Mouse (Mus musculus): ENCODE measurements around the gene Pygo1.

Pygo1 gene

DNA sequence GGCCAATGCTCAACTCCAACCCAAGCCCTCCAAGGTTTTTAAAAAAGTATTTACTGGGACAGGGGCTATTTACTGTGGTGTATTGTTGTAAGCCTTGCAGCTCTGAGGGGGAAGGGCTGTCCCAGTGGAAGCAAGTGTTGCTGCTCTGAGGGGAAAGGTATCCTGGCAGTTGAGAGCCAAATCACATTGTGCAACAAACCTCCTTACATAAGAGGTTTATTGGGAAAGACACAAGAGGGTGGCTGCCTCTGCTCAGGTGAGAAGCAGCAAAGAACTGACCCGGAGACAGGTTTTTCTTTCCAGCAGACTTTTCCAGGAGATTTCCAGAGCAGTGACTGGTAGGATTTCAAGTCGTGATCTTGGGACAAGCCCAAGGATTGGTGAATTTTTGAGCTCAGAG lies 10.9 kb downstream of the Pygo1 start:
- DNase-seq (ENCODE audit: extremely low spot score), result no peak

DNA sequence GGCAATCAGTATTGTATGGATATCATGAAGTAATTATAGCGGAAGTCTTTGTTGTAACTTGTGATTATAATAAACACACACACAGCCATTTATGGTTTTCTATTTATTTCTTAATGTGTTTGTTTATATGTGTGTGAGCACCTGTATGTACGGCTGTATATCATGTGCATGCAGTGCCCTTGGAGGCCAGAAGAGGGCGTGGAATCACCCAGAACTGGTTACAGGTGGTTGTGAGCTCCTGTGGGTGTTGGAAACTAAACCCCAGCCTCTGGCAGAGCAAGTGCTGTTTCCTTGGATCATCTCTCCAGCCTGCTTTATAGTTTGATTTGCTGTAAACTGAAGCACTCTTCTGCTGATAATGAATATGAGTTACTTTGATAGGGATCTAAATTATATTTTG lies 18.0 kb downstream of the Pygo1 start:
- DNase-seq (ENCODE audit: extremely low spot score), result no peak

DNA sequence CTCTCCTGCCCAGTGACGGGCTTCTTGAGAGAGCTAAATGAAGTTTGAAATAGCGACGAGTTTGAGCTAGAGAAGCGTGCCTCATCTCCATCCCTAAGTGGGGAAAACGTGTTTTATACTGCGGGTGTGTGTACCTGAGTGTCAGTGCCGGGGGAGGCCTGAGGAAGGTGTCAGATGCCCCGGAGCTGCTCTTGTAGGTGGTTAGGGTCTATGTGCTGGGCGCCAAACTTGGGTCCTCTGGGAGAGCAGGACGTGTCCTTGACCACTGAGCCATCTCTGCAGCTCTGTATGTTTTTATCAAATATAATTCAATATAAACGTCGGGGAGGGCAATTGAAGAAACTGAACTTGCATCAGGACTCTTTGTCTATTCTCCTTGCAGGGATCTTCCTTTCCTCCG lies 18.8 kb downstream of the Pygo1 start:
- DNase-seq (ENCODE audit: extremely low spot score), result no peak

DNA sequence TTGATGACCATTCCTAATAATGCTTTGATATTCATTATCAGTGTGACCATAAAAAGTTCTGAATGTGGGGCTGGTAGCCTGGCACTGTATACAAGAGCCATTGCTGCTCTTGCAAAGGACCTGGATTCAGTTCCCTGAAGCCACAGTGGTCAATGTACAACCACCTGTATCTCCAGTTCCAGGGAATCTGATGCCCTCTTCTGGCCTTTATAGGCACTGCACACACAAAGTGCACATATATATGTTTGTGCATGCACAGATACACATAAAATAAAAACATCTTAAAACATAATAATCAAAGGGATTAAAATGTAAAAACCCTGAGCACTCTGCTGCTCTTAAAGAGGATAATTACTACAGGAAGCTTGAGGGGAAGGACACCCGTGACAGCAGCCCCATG lies 21.6 kb downstream of the Pygo1 start:
- DNase-seq (ENCODE audit: extremely low spot score), result no peak

DNA sequence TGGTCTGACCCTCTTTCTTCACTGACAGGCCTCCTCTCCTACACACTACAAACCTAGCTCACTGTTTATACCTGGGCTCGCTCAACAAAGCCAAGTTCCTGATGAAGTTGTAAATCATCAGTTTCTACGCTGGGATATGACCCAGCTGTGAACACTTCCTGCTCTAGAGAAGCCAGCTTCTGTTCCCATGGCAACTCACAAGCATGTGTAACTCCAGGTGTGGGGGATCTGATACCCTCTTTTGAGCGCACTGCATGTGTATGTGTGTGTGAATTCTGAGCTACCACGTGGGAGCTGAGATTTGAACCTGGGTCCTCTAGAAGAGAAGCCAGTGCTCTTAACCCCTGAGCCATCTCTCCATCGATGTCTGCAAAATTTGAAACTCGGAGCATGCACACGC lies 24.1 kb downstream of the Pygo1 start:
- DNase-seq (ENCODE audit: extremely low spot score), result no peak

DNA sequence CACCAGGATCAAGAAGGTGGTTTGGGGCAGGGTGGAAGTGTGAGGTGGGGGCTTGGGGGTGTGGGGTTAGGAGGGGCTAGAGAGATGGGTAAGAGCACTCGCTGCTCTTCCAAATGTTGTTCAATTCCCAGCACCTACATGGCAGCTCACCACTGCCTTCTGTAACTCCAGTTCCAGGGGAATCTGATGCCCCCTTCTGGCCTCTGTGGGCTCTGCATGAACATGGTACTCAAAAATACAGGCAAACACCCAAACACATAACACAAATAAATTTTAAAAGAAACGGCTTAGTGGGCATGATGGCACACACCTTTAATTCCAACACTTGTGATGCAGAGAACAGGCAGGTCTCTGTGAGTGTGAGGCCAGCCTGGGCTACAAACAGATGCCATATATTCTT lies 29.3 kb downstream of the Pygo1 start:
- DNase-seq (ENCODE audit: extremely low spot score), result peak; percentile 26

DNA sequence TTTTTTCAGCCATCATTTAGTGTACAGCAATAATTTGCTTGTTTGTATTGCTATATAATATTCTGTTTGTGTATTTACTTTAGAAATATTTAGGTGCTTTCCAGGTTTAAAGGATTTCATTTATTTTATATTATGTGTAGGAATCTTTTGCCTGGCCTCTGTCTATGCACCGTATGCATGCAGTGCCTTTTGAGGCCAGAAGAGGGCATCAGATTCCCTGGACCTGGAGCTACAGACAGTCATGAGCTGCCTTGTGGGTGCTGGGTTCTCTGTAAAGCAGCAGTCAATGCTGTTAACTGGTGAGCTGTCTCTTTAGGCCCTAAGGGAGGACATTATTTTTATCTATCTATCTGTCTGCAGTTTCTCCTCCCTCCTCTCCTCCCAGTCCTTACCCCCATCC lies 30.1 kb downstream of the Pygo1 start:
- peak; percentile 58 for DNase-seq (ENCODE audit: extremely low spot score)

DNA sequence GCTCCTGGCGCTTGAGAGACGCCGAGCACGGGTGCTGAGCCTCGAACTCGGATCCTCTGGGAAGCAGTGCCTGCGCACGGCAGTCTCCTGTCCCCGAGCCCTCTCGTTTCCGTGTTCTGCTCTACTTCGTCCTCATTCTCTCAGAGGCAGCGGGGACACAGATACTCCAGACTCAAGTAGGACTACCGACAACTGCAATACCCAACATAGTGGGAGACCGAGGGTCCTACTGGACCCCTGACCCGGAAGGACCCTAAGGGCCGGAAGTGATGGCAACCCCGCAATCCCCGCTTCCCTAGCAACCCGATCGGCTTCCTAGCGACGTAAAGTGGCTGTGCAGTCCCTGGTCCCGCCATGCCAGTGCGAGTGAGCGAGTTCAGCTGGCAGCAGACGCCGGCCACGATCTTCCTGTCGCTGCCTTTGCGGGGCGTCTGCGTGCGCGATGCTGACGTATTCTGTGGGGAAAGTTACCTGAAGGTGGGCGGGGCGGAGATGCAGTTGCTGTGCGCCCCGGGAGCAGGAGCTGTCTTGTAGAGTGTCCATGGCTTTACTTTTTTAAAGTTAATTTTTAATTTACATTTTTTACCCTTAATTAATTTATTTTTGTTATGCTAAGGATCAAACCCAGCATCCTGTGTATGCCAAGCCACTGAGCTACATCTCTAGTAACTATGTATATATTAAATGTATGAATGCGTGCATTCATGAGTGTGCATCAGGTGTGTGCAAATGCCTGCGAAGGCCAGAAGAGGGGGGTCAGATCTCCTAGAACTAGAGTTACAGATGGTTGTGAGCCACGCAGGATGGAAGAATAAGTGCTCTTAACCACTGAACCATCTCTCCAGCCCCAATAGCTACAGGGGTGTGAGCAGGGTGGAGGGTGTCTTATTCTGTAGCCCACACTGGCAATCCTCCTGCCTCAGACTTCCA lies 33.3 kb downstream of the Pygo1 start, which contains the start of the genes Dyx1c1 and Gm44503:
Gene Dyx1c1, plus strand, starts transcription at position 265 of the 930 bp plus-strand sequence.
Gene Gm44503, plus strand, starts transcription at position 332 of the 930 bp plus-strand sequence.
- peak; percentile 88 for DNase-seq (ENCODE audit: extremely low spot score)

DNA sequence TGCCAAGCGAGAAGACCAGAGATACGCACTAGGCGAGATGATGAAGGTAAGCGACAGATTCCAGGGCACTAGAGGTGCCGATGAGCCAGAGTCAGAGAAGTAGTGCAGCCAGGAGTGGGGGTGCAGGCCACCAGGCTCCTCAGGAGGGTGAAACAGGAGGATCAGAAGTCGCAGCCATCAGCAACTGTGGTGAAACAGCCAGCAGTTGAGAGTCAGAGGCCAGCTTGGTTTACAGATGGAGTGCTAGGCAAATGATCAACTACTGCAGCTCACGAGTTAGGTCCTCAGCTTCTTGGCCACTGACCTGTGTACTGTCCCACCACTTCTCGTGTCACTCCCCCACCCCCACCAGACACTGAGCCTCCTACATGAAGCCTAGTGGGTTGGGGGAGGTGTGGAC lies 35.9 kb downstream of the Pygo1 start:
- DNase-seq (ENCODE audit: extremely low spot score), result no peak

DNA sequence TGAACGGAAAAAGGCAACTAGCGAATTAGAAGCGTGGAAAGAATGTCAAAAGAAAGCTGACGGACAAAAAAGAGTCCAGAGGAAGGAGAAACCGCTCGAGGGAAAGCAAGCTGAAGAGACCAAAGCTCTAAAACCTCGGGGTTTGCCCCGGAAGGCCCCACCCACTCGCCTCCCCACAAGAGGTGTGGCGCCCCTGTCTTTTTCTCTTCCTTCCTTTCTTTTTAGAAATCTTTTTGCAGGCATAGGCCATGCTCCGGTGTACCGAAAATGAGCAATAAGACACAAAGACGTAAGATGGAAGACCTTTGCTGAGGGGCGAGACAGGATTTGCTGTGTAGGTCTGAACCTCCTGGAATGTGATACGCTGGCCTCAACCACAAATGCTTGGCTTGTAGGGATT lies 36.5 kb downstream of the Pygo1 start:
- DNase-seq (ENCODE audit: extremely low spot score), result no peak

DNA sequence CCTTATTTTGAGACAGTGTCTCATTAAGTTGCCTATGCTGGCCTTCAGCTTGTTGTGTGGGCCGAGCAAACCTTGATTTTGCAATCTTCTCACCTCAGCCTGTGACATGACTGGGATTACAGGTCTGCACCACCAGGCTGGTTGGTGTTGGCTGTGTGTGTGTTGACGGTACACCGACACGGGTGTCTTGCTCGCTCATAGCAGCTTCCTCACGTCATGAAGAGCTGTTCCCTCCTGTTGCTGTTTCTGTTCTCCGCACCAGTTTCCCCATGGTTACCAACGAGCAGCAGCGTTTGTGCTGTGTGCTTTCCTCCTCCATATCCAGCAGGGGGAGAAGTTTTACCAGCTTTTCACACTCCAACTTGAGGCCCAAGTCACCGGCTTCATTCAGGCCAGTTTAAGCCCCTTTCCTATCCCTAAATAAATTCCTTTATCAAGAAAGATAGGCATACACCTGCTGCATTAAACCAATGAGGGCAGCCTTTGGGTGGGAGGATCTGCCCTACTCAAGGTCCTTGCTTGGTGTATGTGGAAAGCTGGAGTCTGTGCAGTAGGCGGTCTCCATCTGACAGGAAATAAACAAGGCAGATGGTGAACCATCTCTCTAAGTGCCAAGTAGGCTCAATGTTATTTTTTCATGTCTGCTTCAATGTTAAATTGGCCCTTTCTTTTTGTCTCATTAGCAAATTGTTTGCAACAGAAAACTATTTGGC lies 43.1 kb downstream of the Pygo1 start:
- DNase-seq (ENCODE audit: extremely low spot score), result peak; percentile 33

DNA sequence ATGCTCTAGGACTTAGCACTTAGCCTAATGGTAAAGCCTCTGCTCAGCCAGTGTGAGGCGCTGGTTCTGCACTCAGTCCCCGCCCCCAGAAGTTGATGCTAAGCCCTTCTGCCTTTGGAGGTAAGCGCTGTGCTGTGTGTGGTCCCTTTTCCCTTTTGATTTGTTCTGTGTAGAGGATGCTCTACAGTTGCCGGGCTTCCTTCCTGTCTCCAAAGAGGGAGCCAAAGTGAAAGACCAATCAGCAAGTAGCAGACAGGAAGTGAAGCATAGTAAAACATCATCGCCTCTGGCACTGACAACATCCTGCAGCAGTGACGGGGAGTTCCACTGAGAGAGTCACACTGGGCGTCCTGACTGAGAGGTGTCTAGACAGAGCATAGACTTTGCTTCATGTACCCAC lies 44.4 kb downstream of the Pygo1 start:
- DNase-seq (ENCODE audit: extremely low spot score), result no peak

DNA sequence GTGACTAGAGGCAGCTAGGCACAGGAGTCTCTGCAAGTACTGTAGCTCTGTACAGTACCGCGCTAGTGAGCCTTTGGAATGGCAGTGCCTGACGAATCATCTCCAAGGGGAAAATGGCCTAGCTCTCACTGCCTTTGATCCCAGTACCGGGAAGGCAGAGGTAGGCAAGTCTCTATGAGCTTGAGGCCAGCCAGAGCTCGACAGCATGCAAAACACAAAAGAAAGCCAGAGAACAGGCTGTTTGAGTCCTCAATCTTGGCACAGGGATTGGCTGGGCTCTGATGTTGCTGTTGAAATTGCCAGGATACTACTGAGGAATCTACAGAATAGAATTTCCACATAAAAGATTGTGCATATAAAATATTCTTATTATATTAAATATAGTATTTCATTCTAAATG lies 47.0 kb downstream of the Pygo1 start:
- no peak for DNase-seq (ENCODE audit: extremely low spot score)

DNA sequence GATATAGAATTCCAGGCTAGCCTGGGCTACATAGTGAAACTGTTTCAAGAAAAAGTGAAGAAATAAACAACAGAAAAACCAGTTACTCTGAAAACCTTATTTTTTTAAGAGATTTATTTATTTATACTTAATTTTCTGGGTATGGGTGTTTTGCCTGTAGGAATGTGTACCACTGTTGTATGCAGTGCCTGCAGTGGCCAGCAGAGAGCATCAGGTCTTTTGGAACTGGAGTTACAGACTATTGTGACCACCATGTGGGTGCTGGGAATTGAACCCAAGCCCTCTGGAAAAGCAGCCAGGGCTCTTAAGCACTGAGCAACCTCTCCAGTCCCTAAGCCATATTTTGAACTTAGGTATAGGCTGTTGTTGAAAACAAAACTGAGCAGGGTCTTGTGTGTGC lies 47.5 kb downstream of the Pygo1 start:
- no peak for DNase-seq (ENCODE audit: extremely low spot score)

DNA sequence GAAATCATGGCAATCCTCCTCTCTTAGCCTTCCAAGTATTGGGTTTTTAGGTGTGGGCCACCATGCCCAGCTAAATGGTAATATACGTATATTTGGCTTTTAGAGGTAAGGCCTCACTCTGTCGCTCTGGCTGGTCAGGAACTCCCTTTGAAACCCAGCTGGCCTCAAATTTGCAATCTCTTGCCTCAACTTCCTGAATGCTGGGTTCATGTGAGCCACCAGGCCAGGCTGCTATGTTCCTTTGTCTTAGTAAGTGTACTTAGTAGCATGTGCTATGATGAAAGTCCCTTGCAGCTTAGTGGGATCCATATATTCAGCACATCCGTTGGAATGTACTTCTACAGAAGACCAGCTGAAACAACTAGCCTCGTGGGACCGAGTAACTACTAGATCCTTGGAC lies 49.3 kb downstream of the Pygo1 start:
- no peak for DNase-seq (ENCODE audit: extremely low spot score)

DNA sequence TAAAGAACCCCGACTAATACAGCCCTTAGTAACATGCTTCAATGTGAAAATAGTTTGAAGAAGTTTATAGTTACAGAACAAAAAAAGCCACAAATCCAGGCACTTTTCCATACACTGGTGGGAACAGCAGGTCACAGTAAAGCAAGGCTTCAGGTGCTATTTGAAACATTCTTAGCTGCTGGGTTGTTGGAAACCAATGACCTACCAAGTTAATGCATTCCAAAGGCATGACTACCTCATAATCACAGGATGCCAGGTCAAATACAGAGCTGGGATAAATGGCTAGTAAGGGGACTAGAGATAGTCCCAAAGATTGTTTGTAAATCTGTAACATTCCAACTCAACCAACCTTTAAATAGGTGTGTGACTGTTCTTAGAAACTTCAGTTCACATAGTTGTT lies 49.8 kb downstream of the Pygo1 start:
- DNase-seq (ENCODE audit: extremely low spot score), result no peak

DNA sequence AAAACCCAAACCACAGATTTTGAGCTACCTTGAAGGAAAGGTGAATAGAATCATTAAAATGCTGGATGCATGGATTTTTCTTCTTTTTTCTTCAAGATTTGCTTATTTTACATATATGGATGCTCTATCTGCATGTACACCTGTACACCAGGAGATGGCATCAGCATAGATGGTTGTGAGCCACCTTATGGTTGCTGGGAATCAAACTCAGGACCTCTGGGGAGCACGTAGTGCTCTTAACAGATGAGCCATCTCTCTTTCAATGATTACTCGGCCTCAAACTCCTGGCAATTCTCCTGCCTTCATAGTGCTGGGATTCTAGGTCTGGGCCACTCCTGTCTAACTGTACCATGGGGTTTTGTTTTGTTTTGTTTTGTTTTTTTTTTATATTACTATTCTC lies 57.6 kb downstream of the Pygo1 start:
- no peak for DNase-seq (ENCODE audit: extremely low spot score)

DNA sequence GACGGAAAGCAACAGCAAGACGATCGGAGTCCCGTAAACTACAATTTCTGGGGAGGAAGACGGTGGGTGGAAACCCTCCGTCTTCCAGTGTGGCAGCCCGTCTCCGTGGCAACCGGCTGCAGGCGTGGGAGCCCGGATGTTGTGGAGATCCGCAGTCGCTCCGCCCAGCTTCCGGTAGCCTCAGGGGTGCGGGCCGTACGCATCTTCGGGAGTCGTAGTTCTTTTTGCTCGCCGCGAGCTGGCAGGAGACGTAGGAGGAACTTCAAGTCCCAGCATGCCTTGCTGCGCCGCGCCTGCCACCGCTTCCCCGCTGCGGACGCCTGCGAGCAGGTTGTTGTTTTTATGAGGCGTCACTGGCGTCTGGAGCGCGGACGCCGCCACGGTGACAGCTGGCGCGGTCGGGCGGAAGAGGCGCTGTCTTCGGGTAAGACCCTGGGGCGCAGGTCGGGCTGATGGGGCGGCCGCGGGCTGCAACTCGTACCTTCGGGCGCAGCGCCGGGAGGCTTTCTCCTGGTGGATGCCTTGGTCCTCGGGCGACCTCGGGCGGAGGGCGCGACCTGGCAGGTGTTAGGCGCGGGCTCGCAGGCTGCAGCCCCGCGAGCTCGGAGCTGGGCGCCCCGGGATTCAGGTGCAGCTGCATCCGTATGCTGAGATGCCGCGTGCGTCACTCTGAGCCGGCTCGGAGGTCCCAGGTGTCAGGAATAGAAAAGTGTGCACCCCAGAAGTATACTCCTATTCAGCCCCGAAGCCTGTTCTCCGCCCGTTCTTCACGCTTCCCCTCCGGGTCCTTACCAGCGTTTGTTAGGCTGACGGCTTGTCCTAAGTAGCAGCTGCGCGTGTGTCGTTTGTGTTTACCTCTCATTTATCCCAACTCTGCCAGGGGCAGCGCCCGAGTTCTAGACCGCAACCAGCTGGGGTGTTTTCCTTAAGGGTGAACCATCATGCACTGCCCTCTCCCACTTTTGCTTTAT lies 60.1 kb downstream of the Pygo1 start, which contains the start of the genes Ccpg1os and Ccpg1:
Gene Ccpg1os, minus strand, starts transcription at position 133 of the 971 bp plus-strand sequence.
Gene Ccpg1, plus strand, starts transcription at position 180 of the 971 bp plus-strand sequence.
- DNase-seq (ENCODE audit: extremely low spot score), result peak; percentile 93

DNA sequence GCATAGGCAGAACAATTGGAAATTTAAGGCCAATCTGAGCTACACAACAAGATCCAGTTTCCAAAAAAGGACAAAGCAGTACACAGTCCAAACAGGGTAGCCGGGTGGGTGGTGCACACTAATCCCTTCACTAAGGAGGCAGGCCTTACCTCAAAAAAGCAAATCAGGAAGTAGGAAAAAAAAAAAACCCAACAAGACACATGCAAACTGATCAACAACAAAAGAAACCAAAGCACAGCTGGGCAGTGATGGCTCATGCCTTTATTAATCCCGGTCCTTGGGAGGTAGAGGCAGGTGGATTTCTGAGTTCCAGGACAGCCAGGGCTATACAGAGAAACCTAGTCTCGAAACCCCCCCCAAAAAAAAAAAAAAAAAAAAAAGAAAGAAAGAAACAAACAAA lies 62.3 kb downstream of the Pygo1 start:
- DNase-seq (ENCODE audit: extremely low spot score), result no peak

DNA sequence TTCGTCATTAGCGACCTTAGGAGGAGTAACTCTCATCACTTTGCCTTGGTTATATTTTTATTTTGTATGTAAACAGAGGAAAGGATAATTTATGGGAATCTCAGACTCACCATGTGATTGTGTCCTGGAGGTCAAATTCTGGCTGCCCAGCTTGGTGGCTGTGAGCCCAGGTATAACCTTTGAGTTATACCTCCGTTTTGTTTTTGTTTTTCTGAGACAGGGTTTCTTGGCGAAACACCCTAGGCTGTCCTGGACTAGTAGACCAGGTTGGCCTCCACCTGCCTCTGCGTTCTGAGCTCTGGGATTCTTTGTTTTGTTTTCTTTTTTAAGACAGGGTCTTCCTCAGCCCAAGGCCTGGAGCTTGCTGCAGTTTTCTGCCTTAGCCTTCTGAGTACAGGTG lies 63.3 kb downstream of the Pygo1 start:
- DNase-seq (ENCODE audit: extremely low spot score), result no peak

DNA sequence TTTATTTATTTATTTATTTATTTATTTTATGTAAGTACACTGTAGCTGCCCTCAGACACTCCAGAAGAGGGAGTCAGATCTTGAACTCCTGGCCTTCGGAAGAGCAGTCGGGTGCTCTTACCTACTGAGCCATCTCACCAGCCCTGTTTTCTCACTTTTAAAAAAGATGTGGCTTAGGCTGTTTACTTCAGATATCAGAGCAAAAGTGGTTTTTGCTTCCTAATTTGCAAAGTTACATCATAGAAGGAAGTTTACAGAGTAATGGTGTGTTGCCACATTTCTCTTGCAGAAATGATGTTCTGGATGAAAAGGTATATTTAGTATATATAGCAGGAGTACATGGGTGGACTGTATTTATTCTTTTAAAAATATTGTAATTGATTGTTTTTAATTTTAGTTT lies 66.0 kb downstream of the Pygo1 start:
- DNase-seq (ENCODE audit: extremely low spot score), result no peak

DNA sequence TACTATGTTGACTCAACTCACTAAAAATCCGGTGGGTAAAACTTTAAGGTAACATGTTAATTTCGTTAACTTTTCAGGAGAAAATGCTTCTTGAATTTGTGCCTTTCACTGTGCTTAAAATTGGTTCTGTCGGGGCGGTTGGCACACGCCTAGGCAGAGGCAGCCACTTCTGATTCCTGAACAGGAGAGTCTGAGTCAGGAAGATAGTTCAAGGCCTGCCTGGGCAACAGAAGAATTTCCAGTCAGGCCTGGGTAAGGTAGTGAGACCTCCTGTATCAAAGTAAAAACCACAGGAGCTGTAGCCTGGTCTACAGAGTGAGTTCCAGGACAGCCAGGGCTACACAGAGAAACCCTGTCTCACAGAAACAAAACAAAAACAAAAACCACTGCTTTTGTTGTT lies 67.1 kb downstream of the Pygo1 start:
- no peak for DNase-seq (ENCODE audit: extremely low spot score)

Measured in embryo, embryonic 9.5 days (tissue).